Mouse (Mus musculus): ENCODE data around the gene Btbd1.

DNA sequence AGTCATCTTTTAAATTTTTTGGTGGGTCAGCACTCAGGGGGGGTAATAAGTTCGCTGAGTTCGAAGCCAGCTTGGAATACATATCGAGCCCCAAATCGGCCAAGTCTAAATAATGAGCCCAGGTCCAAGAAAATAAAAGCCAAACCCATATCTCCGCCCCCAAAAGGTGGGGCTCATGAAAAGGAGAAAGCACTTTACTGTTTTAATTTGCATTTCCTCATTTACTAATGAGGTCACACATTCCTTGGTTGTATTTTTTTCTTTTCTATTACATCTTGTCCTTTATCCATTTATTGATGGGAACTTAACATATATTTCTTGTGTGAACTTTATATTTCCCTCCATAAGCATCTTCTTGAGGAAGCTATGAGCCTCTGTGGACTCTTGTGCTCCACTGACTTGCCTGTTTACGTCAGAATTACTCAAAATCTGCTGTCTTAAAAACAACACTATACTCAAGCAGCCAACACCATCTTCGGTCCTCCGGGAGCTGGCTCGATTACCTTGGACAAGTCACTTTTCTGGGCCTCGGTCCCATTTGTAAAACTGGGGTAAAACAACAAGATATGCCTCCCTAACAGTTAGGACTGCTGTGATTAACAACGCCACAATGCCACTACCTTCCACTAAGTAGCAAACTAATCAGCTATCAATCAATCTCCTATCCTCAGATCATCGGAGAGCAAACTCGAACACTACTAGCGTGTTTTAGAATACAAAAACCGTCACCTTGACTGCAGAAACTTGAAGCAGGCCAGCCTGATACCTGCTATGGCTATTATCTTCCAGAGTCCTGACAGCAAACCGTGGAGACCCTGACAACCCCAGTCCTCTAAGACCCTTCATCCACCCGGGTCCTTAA is 1.2 kb downstream of the Btbd1 start:
- TF ChIP-seq CTCF (IDR thresholded peaks at IDR 0.05; ENCODE audit: low read depth) = no peak
- no peak for TF ChIP-seq EP300 (optimal IDR thresholded peaks at IDR 0.05)
